Mouse (Mus musculus): ENCODE data around the gene Sema5a. TPM values are rescaled to one million over a fixed set of nuclear protein-coding genes. Genes with fewer than 3 reads are reported as not detected.
A peak's percentile ranks its signal among the peaks of the same experiment; 100 is the strongest.

The Sema5a gene
- polyA plus RNA-seq, 1 experiment from 2014 or later: 21.0 TPM

DNA sequence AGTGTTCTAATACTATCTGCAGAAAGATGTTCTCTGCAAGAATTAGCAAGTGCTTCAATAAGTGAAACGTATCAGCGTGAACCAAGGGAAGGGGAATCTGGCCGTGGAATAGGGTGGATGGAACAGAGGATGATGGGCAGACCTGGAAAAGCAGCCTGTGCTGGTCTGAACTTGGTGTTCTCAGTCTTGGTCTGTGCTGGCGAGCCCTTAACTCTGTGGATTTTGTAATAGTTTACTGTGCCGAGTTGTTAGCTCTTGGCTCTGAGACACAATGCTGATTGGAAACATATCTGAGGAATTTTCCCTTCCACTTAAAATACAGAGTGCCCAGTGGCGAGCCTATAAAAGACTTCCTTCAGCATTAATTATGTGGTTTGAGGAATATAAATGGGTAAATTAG is 29.3 kb downstream of the Sema5a start:
- no peak overlapping the region for H3K4me3 ChIP-seq (replicated peaks; ENCODE audit: low read depth, low read length)
- no peak for TF ChIP-seq CTCF (IDR thresholded peaks at IDR 0.05; ENCODE audit: low read depth)
- H3K4me2 ChIP-seq (ENCODE audit: low read length): no peak overlapping the region
- no peak overlapping the region for H3K9ac ChIP-seq (ENCODE audit: low read depth, low read length)
- 79% methylated on average over 6 of the region's 6 CpGs for WGBS
- ATAC-seq (replicated peaks; ENCODE audit: low FRiP score, low read depth) (no peak), DNase-seq (ENCODE audit: low spot score) (no peak)
- H3K4me1 ChIP-seq (replicated peaks; ENCODE audit: insufficient read depth, low read length): no peaks in the 10 kb centered on the region
- no peaks in the 10 kb centered on the region for H3K9me3 ChIP-seq (replicated peaks; ENCODE audit: low read length)
- 0 out of 2 replicates have a peak, but pooled peaks cover 9% of the 10 kb centered on the region for H3K36me3 ChIP-seq (ENCODE audit: insufficient read depth, low read length)
- H3K27me3 ChIP-seq (ENCODE audit: insufficient read depth, low read length): no peaks in the 10 kb centered on the region
- H3K27ac ChIP-seq: no peak overlapping the region

DNA sequence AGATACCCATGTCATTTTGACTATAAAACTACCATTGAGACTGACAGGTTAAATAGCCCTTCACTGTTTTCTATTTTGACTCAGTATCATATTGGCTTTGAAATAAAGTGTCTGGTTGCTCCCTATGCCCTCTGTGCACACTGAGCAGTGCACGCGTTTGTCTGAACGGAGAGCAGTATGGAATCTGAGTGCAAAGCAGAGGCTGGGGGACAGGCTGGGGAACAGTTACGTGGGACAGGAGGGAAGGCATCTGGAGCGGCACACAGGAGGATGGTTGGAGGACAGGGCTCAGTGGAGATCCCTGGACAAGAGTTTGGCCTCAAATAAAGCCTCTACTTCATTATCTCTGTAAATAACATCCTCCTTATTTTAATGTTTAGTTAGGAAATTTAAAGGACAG is 30.4 kb downstream of the Sema5a start:
- no peak overlapping the region for H3K9ac ChIP-seq (ENCODE audit: low read depth, low read length)
- H3K4me1 ChIP-seq (replicated peaks; ENCODE audit: insufficient read depth, low read length): no peaks in the 10 kb centered on the region
- H3K36me3 ChIP-seq (ENCODE audit: insufficient read depth, low read length): 0 out of 2 replicates have a peak, but pooled peaks cover 9% of the 10 kb centered on the region
- DNase-seq (ENCODE audit: low spot score) (no peak), ATAC-seq (replicated peaks; ENCODE audit: low FRiP score, low read depth) (no peak)
- H3K4me2 ChIP-seq (ENCODE audit: low read length): no peak overlapping the region
- H3K27me3 ChIP-seq (ENCODE audit: insufficient read depth, low read length): no peaks in the 10 kb centered on the region
- no peak overlapping the region for H3K27ac ChIP-seq
- no peaks in the 10 kb centered on the region for H3K9me3 ChIP-seq (replicated peaks; ENCODE audit: low read length)
- 29% methylated on average over 5 of the region's 5 CpGs for WGBS
- no peak overlapping the region for H3K4me3 ChIP-seq (replicated peaks; ENCODE audit: low read depth, low read length)
- TF ChIP-seq CTCF (IDR thresholded peaks at IDR 0.05; ENCODE audit: low read depth): no peak

DNA sequence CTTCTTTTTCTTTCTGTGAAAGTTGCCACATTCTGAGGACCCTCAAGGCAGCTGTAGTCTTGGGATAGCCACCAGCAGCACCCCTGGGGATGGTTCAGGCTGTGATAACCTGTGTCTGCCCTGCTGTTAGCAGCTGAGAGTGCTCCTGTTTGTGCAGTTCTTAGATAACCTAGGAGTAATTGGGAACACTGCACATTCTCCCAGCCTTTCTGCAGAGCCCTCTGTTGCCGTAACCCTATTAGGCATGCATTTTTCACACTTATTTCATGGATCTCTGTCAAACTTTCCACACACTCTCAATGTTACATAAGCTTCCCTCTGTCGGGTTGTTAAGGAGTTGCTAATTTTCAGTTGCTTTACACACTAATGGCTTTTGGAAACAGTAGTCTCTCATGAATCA is 34.0 kb downstream of the Sema5a start:
- DNase-seq (ENCODE audit: low spot score) (no peak), ATAC-seq (replicated peaks; ENCODE audit: low FRiP score, low read depth) (no peak)
- no peak for TF ChIP-seq CTCF (IDR thresholded peaks at IDR 0.05; ENCODE audit: low read depth)
- Histone ChIP-seq H3K27ac (no peak overlapping the region), H3K4me2 (ENCODE audit: low read length) (no peak overlapping the region), H3K27me3 (ENCODE audit: insufficient read depth, low read length) (no peaks in the 10 kb centered on the region), H3K9ac (ENCODE audit: low read depth, low read length) (no peak overlapping the region), H3K4me1 (replicated peaks; ENCODE audit: insufficient read depth, low read length) (peaks cover 3% of the 10 kb centered on the region; the same call in 1 of the 2 replicates), H3K4me3 (replicated peaks; ENCODE audit: low read depth, low read length) (no peak overlapping the region), H3K9me3 (replicated peaks; ENCODE audit: low read length) (no peaks in the 10 kb centered on the region), H3K36me3 (ENCODE audit: insufficient read depth, low read length) (no peaks in the 10 kb centered on the region)
- WGBS: 36% methylated on average over 2 of the region's 2 CpGs

DNA sequence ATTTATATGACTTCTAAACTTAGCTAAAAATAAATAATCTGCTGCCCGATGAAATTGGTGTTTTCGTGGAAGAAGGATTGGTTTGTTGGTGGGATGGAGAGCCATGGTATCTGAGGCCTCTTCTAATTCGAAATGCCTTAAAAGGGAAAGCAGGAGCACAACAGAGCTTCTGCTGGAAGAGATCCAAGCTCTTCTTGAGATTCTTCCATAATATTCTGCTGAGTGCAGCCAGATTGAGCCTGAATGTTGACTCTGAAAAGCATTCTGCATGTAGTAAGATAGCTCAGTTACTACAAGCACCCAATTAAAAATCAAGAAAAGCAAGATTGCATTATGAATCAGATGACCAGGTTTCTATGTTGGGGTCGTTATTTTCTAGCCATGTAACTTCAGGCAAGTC is 36.8 kb downstream of the Sema5a start:
- WGBS: 79% methylated on average over 4 of the region's 4 CpGs
- H3K27me3 ChIP-seq (ENCODE audit: insufficient read depth, low read length): no peaks in the 10 kb centered on the region
- no peak overlapping the region for H3K9ac ChIP-seq (ENCODE audit: low read depth, low read length)
- H3K4me1 ChIP-seq (replicated peaks; ENCODE audit: insufficient read depth, low read length): peaks cover 3% of the 10 kb centered on the region; the same call in 1 of the 2 replicates
- DNase-seq (ENCODE audit: low spot score) (peak; percentile 27), ATAC-seq (replicated peaks; ENCODE audit: low FRiP score, low read depth) (no peak)
- TF ChIP-seq CTCF (IDR thresholded peaks at IDR 0.05; ENCODE audit: low read depth): no peak
- no peak overlapping the region for H3K27ac ChIP-seq
- H3K9me3 ChIP-seq (replicated peaks; ENCODE audit: low read length): no peaks in the 10 kb centered on the region
- H3K4me2 ChIP-seq (ENCODE audit: low read length): no peak overlapping the region
- H3K4me3 ChIP-seq (replicated peaks; ENCODE audit: low read depth, low read length): no peak overlapping the region
- no peaks in the 10 kb centered on the region for H3K36me3 ChIP-seq (ENCODE audit: insufficient read depth, low read length)

DNA sequence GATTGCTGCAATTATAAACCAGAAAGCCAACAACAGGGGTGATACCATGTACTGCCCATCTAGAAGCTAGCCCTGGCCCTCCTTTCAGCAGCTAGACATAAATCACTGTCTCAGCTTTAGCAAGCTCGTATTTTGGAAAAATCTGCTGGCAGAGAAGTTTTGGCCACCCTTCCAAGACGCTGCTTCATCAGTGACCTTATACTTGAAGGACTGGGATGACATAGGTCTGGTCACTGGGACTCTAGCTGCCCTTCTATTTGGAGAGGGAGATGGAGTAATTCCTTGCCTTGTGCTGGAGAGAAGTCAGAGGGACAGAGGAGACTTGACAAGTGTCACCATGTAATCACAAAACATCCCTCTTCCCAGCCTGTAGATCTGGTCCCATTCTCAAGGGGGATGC is 40.1 kb downstream of the Sema5a start:
- no peak overlapping the region for H3K9ac ChIP-seq (ENCODE audit: low read depth, low read length)
- H3K9me3 ChIP-seq (replicated peaks; ENCODE audit: low read length): no peaks in the 10 kb centered on the region
- ATAC-seq (replicated peaks; ENCODE audit: low FRiP score, low read depth) (no peak), DNase-seq (ENCODE audit: low spot score) (no peak)
- peaks cover 3% of the 10 kb centered on the region; the same call in 1 of the 2 replicates for H3K4me1 ChIP-seq (replicated peaks; ENCODE audit: insufficient read depth, low read length)
- H3K4me3 ChIP-seq (replicated peaks; ENCODE audit: low read depth, low read length): no peak overlapping the region
- H3K36me3 ChIP-seq (ENCODE audit: insufficient read depth, low read length): no peaks in the 10 kb centered on the region
- no peak overlapping the region for H3K27ac ChIP-seq
- 53% methylated on average over 2 of the region's 2 CpGs for WGBS
- H3K27me3 ChIP-seq (ENCODE audit: insufficient read depth, low read length): no peaks in the 10 kb centered on the region
- no peak overlapping the region for H3K4me2 ChIP-seq (ENCODE audit: low read length)
- TF ChIP-seq CTCF (IDR thresholded peaks at IDR 0.05; ENCODE audit: low read depth): no peak

DNA sequence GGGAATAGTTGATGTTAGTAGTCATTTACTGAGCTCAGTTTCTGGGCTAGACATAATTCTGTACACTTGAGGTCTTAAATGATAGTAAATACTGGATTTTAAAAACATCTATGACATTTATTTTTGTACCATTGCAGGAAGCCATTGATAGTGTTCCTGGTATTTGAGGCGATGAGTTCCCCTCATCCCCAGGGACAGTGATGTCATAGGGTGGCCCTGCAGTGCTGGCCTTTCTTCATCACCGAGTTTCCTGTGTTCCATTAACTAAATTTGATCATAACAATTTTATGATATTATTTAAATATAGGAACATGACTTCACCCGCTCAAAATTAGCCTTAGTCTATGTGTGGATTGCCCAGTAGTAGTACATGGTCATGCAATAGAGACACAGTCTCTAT is 41.7 kb downstream of the Sema5a start:
- no peaks in the 10 kb centered on the region for H3K27me3 ChIP-seq (ENCODE audit: insufficient read depth, low read length)
- H3K4me2 ChIP-seq (ENCODE audit: low read length): no peak overlapping the region
- no peaks in the 10 kb centered on the region for H3K4me1 ChIP-seq (replicated peaks; ENCODE audit: insufficient read depth, low read length)
- H3K4me3 ChIP-seq (replicated peaks; ENCODE audit: low read depth, low read length): no peak overlapping the region
- H3K9me3 ChIP-seq (replicated peaks; ENCODE audit: low read length): no peaks in the 10 kb centered on the region
- H3K9ac ChIP-seq (ENCODE audit: low read depth, low read length): no peak overlapping the region
- no peak overlapping the region for H3K27ac ChIP-seq
- no peaks in the 10 kb centered on the region for H3K36me3 ChIP-seq (ENCODE audit: insufficient read depth, low read length)
- peak; percentile 48 for DNase-seq (ENCODE audit: low spot score)
- TF ChIP-seq CTCF (IDR thresholded peaks at IDR 0.05; ENCODE audit: low read depth): no peak
- WGBS: 80% methylated on average over 3 of the region's 3 CpGs
- ATAC-seq (replicated peaks; ENCODE audit: low FRiP score, low read depth): no peak

DNA sequence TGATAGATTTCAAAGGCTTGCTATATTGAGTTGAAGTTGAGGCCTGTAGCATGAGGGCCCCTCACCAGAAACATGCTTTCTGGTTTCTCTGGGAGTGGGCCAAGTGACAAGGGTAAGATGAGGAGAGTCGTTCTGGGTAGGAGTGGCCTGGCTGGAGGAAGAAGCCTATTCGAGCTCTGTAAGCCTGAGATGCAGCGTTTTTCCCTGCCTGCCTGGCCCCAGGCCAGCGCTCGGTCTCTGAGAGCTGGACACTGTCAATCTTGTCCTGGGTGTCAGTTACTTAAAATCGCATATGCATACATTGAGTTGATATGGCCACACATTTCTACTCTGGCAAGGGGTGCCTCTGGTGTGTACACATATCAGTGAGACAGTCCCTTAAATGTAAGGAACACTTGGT is 43.9 kb downstream of the Sema5a start:
- Histone ChIP-seq H3K4me1 (replicated peaks; ENCODE audit: insufficient read depth, low read length) (no peaks in the 10 kb centered on the region), H3K27ac (no peak overlapping the region), H3K36me3 (ENCODE audit: insufficient read depth, low read length) (no peaks in the 10 kb centered on the region), H3K27me3 (ENCODE audit: insufficient read depth, low read length) (no peaks in the 10 kb centered on the region), H3K9me3 (replicated peaks; ENCODE audit: low read length) (no peaks in the 10 kb centered on the region), H3K4me3 (replicated peaks; ENCODE audit: low read depth, low read length) (no peak overlapping the region), H3K9ac (ENCODE audit: low read depth, low read length) (no peak overlapping the region), H3K4me2 (ENCODE audit: low read length) (no peak overlapping the region)
- no peak for TF ChIP-seq CTCF (IDR thresholded peaks at IDR 0.05; ENCODE audit: low read depth)
- DNase-seq (ENCODE audit: low spot score): peak; percentile 52
- 19% methylated on average over 6 of the region's 6 CpGs for WGBS
- no peak for ATAC-seq (replicated peaks; ENCODE audit: low FRiP score, low read depth)
